Mouse (Mus musculus): ENCODE measurements around the gene Myadml2.

DNA sequence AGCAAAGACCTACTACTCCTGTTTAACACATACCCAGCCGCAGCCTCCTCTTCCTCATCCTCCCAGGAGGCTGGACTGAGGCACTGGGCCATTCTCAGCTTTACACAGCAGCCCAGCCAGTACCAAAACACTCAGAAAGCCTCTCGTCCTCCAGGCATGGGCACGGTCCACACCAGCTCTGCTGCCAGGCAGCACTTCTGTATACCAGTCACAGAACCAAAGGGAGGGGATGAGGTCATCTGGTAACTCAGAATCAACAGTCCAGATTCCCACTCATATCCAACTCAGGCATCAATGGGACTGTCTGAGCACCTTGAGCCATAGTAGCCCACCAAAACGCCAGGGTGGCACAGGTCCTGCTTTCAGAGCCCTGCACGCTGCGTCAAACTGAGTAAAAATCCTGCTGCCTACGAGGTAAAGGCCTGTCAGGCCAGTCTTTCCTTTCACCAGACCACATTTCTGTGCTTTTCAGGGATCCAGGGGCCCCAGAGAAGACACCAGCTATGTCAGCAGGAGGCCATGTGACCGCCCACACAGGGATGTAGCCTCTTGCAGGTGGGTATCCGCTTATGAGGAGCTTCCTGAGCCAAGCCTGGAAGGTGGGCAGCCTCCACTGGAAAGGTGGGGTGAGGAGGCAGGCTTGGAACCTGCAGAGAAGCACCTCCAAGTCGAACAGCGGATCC, 21.0 kb downstream of the Myadml2 start:
- no peak for TF ChIP-seq CTCF (IDR thresholded peaks at IDR 0.05; ENCODE audit: control insufficient read depth, insufficient read depth, insufficient read length)
- no peak for TF ChIP-seq USF1 (IDR thresholded peaks at IDR 0.05; ENCODE audit: low read depth)
- TF ChIP-seq MAX (IDR thresholded peaks at IDR 0.05): no peak
- no peak for TF ChIP-seq MYOG (IDR thresholded peaks at IDR 0.05; ENCODE audit: control insufficient read depth, extremely low read depth, insufficient read length)
- TF ChIP-seq MYOD1 (IDR thresholded peaks at IDR 0.05; ENCODE audit: control insufficient read depth, insufficient read length, low read depth): no peak
- TF ChIP-seq FOSL1 (IDR thresholded peaks at IDR 0.05; ENCODE audit: insufficient read depth, low read length, poor library complexity, severe bottlenecking): no peak
